Mouse (Mus musculus): Measurements from ENCODE around the gene Mxd1. TPM values are rescaled to one million over a fixed set of nuclear protein-coding genes. Genes with fewer than 3 reads are reported as not detected.

Mxd1 gene
- 16.6 and 19.6 TPM in 2 replicates for polyA plus RNA-seq (2014; fragmentation: Nextera tagmentation; extraction: Ambion mirVana)

DNA sequence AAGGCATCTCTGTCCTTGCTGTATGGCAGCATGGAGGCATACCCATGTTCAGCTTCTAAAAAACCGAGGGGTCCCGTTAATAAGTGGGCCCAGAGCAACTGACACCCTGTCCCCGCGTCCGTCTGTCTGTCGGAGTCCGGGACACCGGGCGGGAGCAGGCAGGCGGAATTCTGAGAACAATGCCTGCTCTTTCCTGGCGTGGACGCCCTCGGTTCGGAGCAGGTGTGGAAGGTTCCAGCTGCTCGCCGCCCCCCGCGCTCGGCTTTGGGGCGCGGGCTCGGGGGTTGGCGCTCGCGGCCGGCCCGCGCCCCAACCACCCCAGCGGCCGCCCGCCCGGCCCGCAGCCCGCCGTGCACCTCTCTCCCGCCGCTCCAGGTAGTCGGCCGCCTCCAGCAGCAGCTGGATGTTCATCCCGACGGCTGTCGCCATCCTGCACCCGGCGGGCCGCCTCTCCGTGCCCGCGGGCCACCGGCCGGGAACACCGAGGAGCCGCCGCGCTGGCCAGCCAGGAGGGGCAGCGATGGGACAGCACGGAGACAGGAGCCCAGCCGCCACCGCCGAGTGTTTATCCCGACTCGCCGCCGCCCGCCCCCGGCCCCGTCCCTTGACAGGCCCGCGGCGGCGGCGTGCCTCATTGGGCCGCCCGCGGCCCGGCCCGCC is at the start of gene Mxd1:
Mxd1 (minus strand) TSS at position 582 of the 660 bp plus-strand sequence.
- H3K9ac ChIP-seq: peak within 1 kb of the TSS; percentile 80
- H3K4me2 ChIP-seq (replicated peaks): peak within 1 kb of the TSS; percentile 82
- no peaks in the 10 kb centered on the region for H3K27me3 ChIP-seq (ENCODE audit: control insufficient read depth, insufficient read depth, low read length)
- under 1% methylated on average over 51 of the region's 76 CpGs for WGBS
- H3K4me3 ChIP-seq (replicated peaks; ENCODE audit: low read length): peak within 1 kb of the TSS; percentile 97
- H3K9me3 ChIP-seq (ENCODE audit: control insufficient read depth, low read length): no peaks in the 10 kb centered on the region
- peak within 1 kb of the TSS; percentile 73 for H3K27ac ChIP-seq
- no peak for DNase-seq (ENCODE audit: low spot score)
- ATAC-seq (ENCODE audit: low FRiP score): no peak
- H3K4me1 ChIP-seq (replicated peaks; ENCODE audit: control insufficient read depth, insufficient read depth, low read length): peaks cover 23% of the 10 kb centered on the region
- peaks cover 36% of the 10 kb centered on the region for H3K36me3 ChIP-seq (replicated peaks; ENCODE audit: control insufficient read depth, insufficient read depth)

DNA sequence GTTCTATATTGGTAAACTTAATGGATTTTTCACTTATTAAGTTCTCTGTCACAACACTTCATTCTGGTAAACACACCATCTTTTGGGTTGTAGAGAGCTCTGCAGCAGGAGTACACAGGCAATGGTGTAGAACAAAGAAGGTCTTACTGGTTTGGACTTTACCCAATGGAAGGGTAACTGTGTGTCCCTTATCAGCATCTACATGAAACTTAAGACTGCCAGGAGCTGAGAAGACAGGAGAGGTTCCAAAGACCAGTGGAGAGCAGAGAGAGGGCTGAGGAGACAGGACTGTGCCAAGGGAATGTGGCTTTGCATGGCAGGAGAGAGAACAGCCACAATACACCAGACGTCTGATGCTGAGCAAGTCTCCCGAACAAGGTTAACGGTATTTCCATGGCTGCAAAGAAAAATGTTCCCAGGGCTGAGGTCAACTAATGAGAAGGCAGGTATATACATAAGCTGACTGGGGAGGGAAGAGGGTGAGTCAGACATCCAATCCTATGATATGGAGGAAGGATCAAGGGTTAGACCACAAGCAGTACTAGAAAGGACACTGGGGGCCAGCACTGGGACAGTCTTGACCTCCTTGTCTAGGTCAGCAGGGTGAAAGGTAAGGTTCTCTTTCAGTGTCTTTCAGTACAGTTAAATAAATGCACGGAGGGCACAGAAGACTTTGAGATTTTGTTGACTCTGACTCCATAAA is 39.3 kb upstream of the Mxd1 start:
- Histone ChIP-seq H3K4me3 (replicated peaks; ENCODE audit: low read length) (no peak overlapping the region), H3K36me3 (replicated peaks; ENCODE audit: control insufficient read depth, insufficient read depth) (peaks cover 95% of the 10 kb centered on the region), H3K27ac (no peak overlapping the region), H3K9ac (no peak overlapping the region), H3K4me2 (replicated peaks) (no peak overlapping the region), H3K27me3 (ENCODE audit: control insufficient read depth, insufficient read depth, low read length) (no peaks in the 10 kb centered on the region), H3K9me3 (ENCODE audit: control insufficient read depth, low read length) (no peaks in the 10 kb centered on the region), H3K4me1 (replicated peaks; ENCODE audit: control insufficient read depth, insufficient read depth, low read length) (no peaks in the 10 kb centered on the region)
- ATAC-seq (ENCODE audit: low FRiP score) (no peak), DNase-seq (ENCODE audit: low spot score) (no peak)
- 90% methylated on average over 4 of the region's 4 CpGs for WGBS

GRCm38 (mm10) chr6:86702577-86702976 is 33.6 kb upstream of the Mxd1 start:
- DNase-seq (ENCODE audit: low spot score) (no peak), ATAC-seq (ENCODE audit: low FRiP score) (no peak)
- H3K4me3 ChIP-seq (replicated peaks; ENCODE audit: low read length): no peak overlapping the region
- WGBS: 92% methylated on average over 9 of the region's 9 CpGs
- H3K9me3 ChIP-seq (ENCODE audit: control insufficient read depth, low read length): no peaks in the 10 kb centered on the region
- H3K27me3 ChIP-seq (ENCODE audit: control insufficient read depth, insufficient read depth, low read length): no peaks in the 10 kb centered on the region
- no peak overlapping the region for H3K4me2 ChIP-seq (replicated peaks)
- no peak overlapping the region for H3K27ac ChIP-seq
- no peaks in the 10 kb centered on the region for H3K4me1 ChIP-seq (replicated peaks; ENCODE audit: control insufficient read depth, insufficient read depth, low read length)
- no peak overlapping the region for H3K9ac ChIP-seq
- H3K36me3 ChIP-seq (replicated peaks; ENCODE audit: control insufficient read depth, insufficient read depth): peaks cover 98% of the 10 kb centered on the region

DNA sequence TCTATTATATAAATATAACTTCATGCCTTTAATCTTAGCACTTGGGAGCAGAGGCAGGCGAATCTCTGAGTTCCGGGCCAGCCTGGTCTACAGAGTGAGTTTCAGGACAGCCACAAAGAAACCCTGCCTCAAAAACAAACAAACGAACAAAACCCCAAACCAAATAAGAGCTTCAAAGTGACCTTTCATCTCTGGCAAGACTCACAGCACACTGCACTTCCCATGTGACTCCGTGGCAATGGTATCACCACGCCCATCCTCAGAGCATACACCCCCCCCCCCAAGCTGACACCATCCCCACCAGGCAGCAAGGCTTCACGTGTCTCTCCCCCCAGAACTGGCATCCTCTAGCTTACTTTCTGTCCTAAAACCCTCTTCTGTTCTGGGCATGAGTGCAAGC is 28.9 kb upstream of the Mxd1 start:
- DNase-seq (ENCODE audit: low spot score): no peak
- Histone ChIP-seq H3K27me3 (ENCODE audit: control insufficient read depth, insufficient read depth, low read length) (no peaks in the 10 kb centered on the region), H3K9ac (no peak overlapping the region), H3K36me3 (replicated peaks; ENCODE audit: control insufficient read depth, insufficient read depth) (peaks cover 97% of the 10 kb centered on the region), H3K4me3 (replicated peaks; ENCODE audit: low read length) (no peak overlapping the region), H3K4me2 (replicated peaks) (no peak overlapping the region), H3K27ac (no peak overlapping the region), H3K9me3 (ENCODE audit: control insufficient read depth, low read length) (no peaks in the 10 kb centered on the region), H3K4me1 (replicated peaks; ENCODE audit: control insufficient read depth, insufficient read depth, low read length) (no peaks in the 10 kb centered on the region)
- no peak for ATAC-seq (ENCODE audit: low FRiP score)
- WGBS: 85% methylated on average over 6 of the region's 6 CpGs

DNA sequence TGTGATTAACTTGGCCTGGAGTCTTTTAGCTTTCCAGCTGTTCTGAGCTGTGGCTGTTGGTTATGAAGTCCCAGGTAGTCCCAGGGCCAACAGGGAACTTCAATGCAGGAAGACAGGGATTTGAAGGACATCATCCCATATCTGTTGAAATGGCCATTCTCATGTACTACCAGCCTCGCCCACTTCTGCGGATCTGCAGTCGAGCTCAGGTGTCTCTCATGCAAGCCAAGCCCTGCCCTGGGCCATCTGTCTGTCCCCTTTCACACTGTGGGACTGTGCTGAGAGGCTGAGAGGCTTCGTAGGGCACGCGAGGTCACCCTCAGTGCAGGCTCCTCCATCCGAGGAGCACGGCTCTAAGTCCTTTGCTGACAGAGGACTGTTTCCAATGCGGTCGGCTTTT is 27.3 kb upstream of the Mxd1 start:
- H3K4me1 ChIP-seq (replicated peaks; ENCODE audit: control insufficient read depth, insufficient read depth, low read length): no peaks in the 10 kb centered on the region
- DNase-seq (ENCODE audit: low spot score): no peak
- WGBS: 91% methylated on average over 10 of the region's 10 CpGs
- H3K27me3 ChIP-seq (ENCODE audit: control insufficient read depth, insufficient read depth, low read length): no peaks in the 10 kb centered on the region
- H3K9me3 ChIP-seq (ENCODE audit: control insufficient read depth, low read length): no peaks in the 10 kb centered on the region
- no peak for ATAC-seq (ENCODE audit: low FRiP score)
- H3K4me3 ChIP-seq (replicated peaks; ENCODE audit: low read length): no peak overlapping the region
- H3K9ac ChIP-seq: no peak overlapping the region
- H3K4me2 ChIP-seq (replicated peaks): no peak overlapping the region
- peaks cover 97% of the 10 kb centered on the region for H3K36me3 ChIP-seq (replicated peaks; ENCODE audit: control insufficient read depth, insufficient read depth)
- no peak overlapping the region for H3K27ac ChIP-seq

- no peaks in the 10 kb centered on the region for H3K27me3 ChIP-seq (ENCODE audit: control insufficient read depth, insufficient read depth, low read length)
- no peak overlapping the region for H3K4me2 ChIP-seq (replicated peaks)
- H3K36me3 ChIP-seq (replicated peaks; ENCODE audit: control insufficient read depth, insufficient read depth): peaks cover 97% of the 10 kb centered on the region
- no peak overlapping the region for H3K27ac ChIP-seq
- H3K4me3 ChIP-seq (replicated peaks; ENCODE audit: low read length): no peak overlapping the region
- no peak for ATAC-seq (ENCODE audit: low FRiP score)
- H3K4me1 ChIP-seq (replicated peaks; ENCODE audit: control insufficient read depth, insufficient read depth, low read length): no peaks in the 10 kb centered on the region
- H3K9ac ChIP-seq: no peak overlapping the region
- DNase-seq (ENCODE audit: low spot score): peak; percentile 62
- no peaks in the 10 kb centered on the region for H3K9me3 ChIP-seq (ENCODE audit: control insufficient read depth, low read length)
Measured at GRCm38 (mm10) chr6:86694465-86694864, 25.5 kb upstream of the Mxd1 start.

- Histone ChIP-seq H3K27ac (no peak overlapping the region), H3K36me3 (replicated peaks; ENCODE audit: control insufficient read depth, insufficient read depth) (peaks cover 72% of the 10 kb centered on the region), H3K9ac (no peak overlapping the region), H3K4me2 (replicated peaks) (no peak overlapping the region), H3K27me3 (ENCODE audit: control insufficient read depth, insufficient read depth, low read length) (no peaks in the 10 kb centered on the region), H3K9me3 (ENCODE audit: control insufficient read depth, low read length) (no peaks in the 10 kb centered on the region), H3K4me3 (replicated peaks; ENCODE audit: low read length) (no peak overlapping the region), H3K4me1 (replicated peaks; ENCODE audit: control insufficient read depth, insufficient read depth, low read length) (0 out of 2 replicates have a peak, but pooled peaks cover 1% of the 10 kb centered on the region)
- no peak for ATAC-seq (ENCODE audit: low FRiP score)
- no peak for DNase-seq (ENCODE audit: low spot score)
- WGBS: 95% methylated on average over 3 of the region's 3 CpGs
Measured at GRCm38 (mm10) chr6:86689671-86690070, 20.7 kb upstream of the Mxd1 start.

- H3K4me2 ChIP-seq (replicated peaks): no peak overlapping the region
- H3K9ac ChIP-seq: no peak overlapping the region
- no peaks in the 10 kb centered on the region for H3K9me3 ChIP-seq (ENCODE audit: control insufficient read depth, low read length)
- DNase-seq (ENCODE audit: low spot score): no peak
- H3K36me3 ChIP-seq (replicated peaks; ENCODE audit: control insufficient read depth, insufficient read depth): peaks cover 51% of the 10 kb centered on the region
- H3K27me3 ChIP-seq (ENCODE audit: control insufficient read depth, insufficient read depth, low read length): no peaks in the 10 kb centered on the region
- no peak for ATAC-seq (ENCODE audit: low FRiP score)
- WGBS: 69% methylated on average over 1 of the region's 1 CpGs
- H3K4me3 ChIP-seq (replicated peaks; ENCODE audit: low read length): no peak overlapping the region
- H3K4me1 ChIP-seq (replicated peaks; ENCODE audit: control insufficient read depth, insufficient read depth, low read length): peaks cover 9% of the 10 kb centered on the region; the same call in 1 of the 2 replicates
- no peak overlapping the region for H3K27ac ChIP-seq
Measured at GRCm38 (mm10) chr6:86686971-86687370, 18.0 kb upstream of the Mxd1 start.

DNA sequence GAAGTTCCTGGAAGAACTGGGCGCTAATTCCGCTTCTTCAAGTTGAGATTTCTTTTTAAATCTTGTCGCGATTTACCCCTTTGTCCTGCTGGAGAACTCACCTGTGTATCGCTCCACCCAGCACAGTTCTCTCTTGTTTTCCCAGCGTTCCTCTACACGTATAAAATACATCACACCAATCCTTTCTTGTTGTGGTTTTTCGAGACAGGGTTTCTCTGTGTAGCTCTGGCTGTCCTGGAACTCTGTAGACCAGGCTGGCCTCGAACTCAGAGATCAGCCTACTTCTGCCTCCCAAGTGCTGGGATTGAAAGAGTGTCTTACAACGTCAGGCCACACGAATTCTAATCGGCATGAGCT is 15.7 kb upstream of the Mxd1 start:
- H3K4me2 ChIP-seq (replicated peaks): peak overlapping the region; percentile 73
- peak overlapping the region; percentile 61 for H3K4me3 ChIP-seq (replicated peaks; ENCODE audit: low read length)
- ATAC-seq (ENCODE audit: low FRiP score) (no peak; the same call in 1 of the 2 replicates), DNase-seq (ENCODE audit: low spot score) (no peak)
- H3K9ac ChIP-seq: peak overlapping the region; percentile 76
- peaks cover 51% of the 10 kb centered on the region for H3K36me3 ChIP-seq (replicated peaks; ENCODE audit: control insufficient read depth, insufficient read depth)
- H3K4me1 ChIP-seq (replicated peaks; ENCODE audit: control insufficient read depth, insufficient read depth, low read length): peaks cover 9% of the 10 kb centered on the region; the same call in 1 of the 2 replicates
- no peaks in the 10 kb centered on the region for H3K27me3 ChIP-seq (ENCODE audit: control insufficient read depth, insufficient read depth, low read length)
- H3K9me3 ChIP-seq (ENCODE audit: control insufficient read depth, low read length): no peaks in the 10 kb centered on the region
- no peak overlapping the region for H3K27ac ChIP-seq
- WGBS: 40% methylated on average over 12 of the region's 12 CpGs

Measured in hindbrain, embryonic 14.5 days (tissue).